Mouse (Mus musculus) forebrain, embryonic 10.5 days (tissue): ENCODE measurements around the gene Foxk2. TPM values are rescaled to one million over a fixed set of nuclear protein-coding genes. Genes with fewer than 3 reads are reported as not detected.
A peak's percentile ranks its signal among the peaks of the same experiment; 100 is the strongest.
"Not testable (repeated sequence)": the region's sequence is repeated elsewhere in the genome, so short reads cannot be mapped to it uniquely, and the experiment has no call there.

ENCODE experiments used
- DNase-seq: peaks from one replicate; pipeline ENCODE4 v3.0.0-alpha.2; 2017; ENCODE audit warnings: low spot score; ENCODE audit errors: extremely low spot score
- H3K27ac ChIP-seq: fragments of 300-500 bp; sonication (generic); 2 replicates; pipeline ENCODE4 v1.5.1; 2016; ENCODE audit warnings: mild to moderate bottlenecking
- H3K27me3 ChIP-seq: fragments of 300-500 bp; sonication (generic); 2 replicates; pipeline ENCODE4 v1.6.1; 2016; ENCODE audit warnings: mild to moderate bottlenecking; ENCODE audit not compliant: poor library complexity, severe bottlenecking
- H3K36me3 ChIP-seq: fragments of 300-500 bp; sonication (generic); replicated peaks from 2 replicates; pipeline ENCODE4 v1.6.1; 2016; ENCODE audit warnings: mild to moderate bottlenecking, moderate library complexity
- H3K4me1 ChIP-seq: fragments of 300-500 bp; sonication (generic); 2 replicates; pipeline ENCODE4 v1.6.1; 2016
- H3K4me3 ChIP-seq: fragments of 300-500 bp; sonication (generic); 2 replicates; pipeline ENCODE4 v1.5.1; 2016; ENCODE audit warnings: mild to moderate bottlenecking, moderate library complexity
- H3K9me3 ChIP-seq: fragments of 300-500 bp; sonication (generic); 2 replicates; pipeline ENCODE4 v1.6.1; 2016; ENCODE audit warnings: mild to moderate bottlenecking, moderate library complexity
- WGBS: fragments of 180-500 bp; shearing (Covaris S2); methylation state at CpG from one replicate; pipeline ENCODE4 v1.1.7; 2016; 5-methylcytosine and 5-hydroxymethylcytosine counted together
- polyA plus RNA-seq: library from polyadenylated mRNA; unstranded; fragments of >200 nt; fragmentation: Nextera tagmentation; extraction: Ambion mirVana; gene quantifications from 2 replicates; pipeline ENCODE4 v1.2.1, GENCODE M21; 2016

The Foxk2 gene
- polyA plus RNA-seq, 1 experiment from 2014 or later: 11.9 TPM

DNA sequence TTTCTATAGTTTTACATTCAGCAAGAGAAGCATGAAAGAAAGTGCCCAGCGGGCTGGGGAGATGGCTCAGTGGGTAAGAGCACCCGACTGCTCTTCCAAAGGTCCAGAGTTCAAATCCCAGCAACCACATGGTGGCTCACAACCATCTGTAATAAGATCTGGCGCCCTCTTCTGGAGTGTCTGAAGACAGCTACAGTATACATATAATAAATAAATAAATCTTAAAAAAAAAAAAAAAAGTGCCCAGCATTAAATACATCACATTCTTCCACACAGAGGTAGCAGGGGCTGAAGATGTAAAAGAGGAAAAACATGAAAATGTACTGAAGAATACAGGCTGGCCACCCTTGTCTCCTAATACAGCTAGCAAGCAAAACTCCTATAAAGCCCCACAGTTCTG is 88.9 kb downstream of the Foxk2 start:
- H3K4me1 ChIP-seq: peaks cover 13% of the 10 kb centered on the region
- not testable (repeated sequence) for H3K4me3 ChIP-seq, DNase-seq, H3K27ac ChIP-seq, H3K27me3 ChIP-seq, H3K9me3 ChIP-seq
- H3K36me3 ChIP-seq: peaks cover 72% of the 10 kb centered on the region
- 84% methylated on average over 3 of the region's 3 CpGs for WGBS

DNA sequence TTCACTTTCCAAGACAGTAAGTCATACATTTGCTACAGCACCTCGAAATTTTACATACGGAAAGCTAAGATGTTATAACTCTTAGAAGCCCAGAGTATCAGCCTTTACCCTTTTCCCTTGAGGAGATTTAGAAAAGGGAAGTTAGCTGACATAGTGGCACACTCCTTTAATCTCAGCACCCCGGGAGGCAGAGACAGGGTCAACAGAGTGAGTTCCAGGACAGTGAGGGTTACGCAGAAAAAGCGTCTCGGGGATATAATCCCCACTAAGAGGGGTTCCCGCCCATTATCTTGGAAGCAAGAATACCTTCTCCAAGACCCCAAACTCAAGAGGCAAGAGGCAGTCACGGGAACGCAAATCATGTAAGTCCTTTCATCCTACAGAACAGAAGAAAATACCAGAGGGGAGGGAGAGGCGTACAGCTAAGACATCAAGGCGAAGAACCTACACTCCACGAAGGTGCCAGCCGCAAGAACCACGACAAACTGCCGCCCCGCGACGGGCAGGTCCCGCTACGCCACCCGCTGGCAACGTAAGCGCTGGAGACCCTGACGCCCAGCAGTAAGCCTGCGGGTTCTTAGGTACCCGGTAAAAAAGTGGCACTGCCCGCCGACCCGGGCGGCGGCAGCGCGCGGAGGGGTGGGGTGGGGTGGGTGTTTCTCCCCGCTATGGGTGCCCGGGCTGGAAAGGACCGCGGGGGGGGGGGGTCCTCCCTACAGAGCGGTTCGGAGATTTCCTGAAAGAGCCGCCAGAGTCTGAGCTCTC is 93.7 kb downstream of the Foxk2 start:
- peak overlapping the region; percentile 92 for H3K27ac ChIP-seq
- H3K4me1 ChIP-seq: peaks cover 24% of the 10 kb centered on the region
- H3K4me3 ChIP-seq: peak overlapping the region; percentile 99
- H3K9me3 ChIP-seq: no peaks in the 10 kb centered on the region
- H3K36me3 ChIP-seq: peaks cover 31% of the 10 kb centered on the region
- no peaks in the 10 kb centered on the region for H3K27me3 ChIP-seq
- peak; percentile 29 for DNase-seq
- WGBS: 4% methylated on average over 40 of the region's 41 CpGs

DNA sequence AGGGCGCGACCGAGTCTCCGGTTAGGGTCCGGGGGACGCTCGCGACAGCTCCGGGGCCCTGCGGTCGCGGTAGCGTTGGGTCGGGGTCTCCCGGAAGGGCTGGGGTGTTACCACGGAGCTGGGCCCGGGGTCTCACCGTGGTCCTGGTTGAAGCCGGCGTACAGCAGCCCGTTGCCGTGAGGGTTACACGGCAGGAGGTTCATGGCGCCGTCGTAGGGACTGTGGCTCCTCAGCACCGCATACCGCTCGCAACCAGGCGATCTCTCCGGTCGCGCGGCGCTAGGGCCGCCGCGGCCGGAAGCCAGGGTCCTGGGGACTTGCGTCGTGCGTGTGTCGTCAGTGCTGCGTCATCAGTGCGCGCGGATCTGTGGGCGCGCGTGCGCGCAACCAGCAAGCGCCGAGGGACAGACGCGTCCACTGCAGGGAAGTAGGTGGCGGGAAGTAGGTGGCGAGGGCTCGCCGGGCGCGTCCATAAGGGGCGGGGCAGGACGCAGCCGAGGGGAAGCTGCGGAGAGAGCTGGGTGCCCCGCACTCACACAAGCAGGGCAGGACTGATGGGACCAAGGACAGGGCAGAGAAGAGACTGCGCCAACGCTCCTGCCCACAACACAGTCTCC is 94.4 kb downstream of the Foxk2 start, which contains the start of gene Wdr45b:
TSS of gene Wdr45b (minus strand) at position 355 of the 617 bp plus-strand sequence.
- peak within 1 kb of the TSS; percentile 92 for H3K27ac ChIP-seq

More for the DNA sequence above, 94.4 kb downstream of the Foxk2 start, which contains the start of gene Wdr45b:
- Histone ChIP-seq H3K4me1 (peaks cover 24% of the 10 kb centered on the region), H3K27me3 (no peaks in the 10 kb centered on the region), H3K4me3 (peak within 1 kb of the TSS; percentile 99), H3K9me3 (no peaks in the 10 kb centered on the region), H3K36me3 (peaks cover 24% of the 10 kb centered on the region)
- DNase-seq: peak; percentile 98
- WGBS: under 1% methylated on average over 69 of the region's 69 CpGs

Other genes with a start within 250 kb of the Foxk2 start
- not detected in 2 replicates for gene Cd7, start 220.6 kb upstream of the Foxk2 start, polyA plus RNA-seq
- gene Sectm1b, start 196.4 kb upstream of the Foxk2 start, polyA plus RNA-seq: not detected in 2 replicates
- gene Sectm1a, start 178.8 kb upstream of the Foxk2 start, polyA plus RNA-seq: not detected in 2 replicates
- gene Tex19.2, start 141.3 kb upstream of the Foxk2 start, polyA plus RNA-seq: 0.06 TPM in 1 of 2 replicates, not detected in the other
- not detected in 2 replicates for gene Tex19.1, start 113.8 kb upstream of the Foxk2 start, polyA plus RNA-seq
- 0.09 TPM in 1 of 2 replicates, not detected in the other for gene Uts2r, start 99.7 kb upstream of the Foxk2 start, polyA plus RNA-seq
- 5.3 and 6.6 TPM in 2 replicates for gene Hexdc, start 55.6 kb upstream of the Foxk2 start, polyA plus RNA-seq
- gene Ogfod3, start 55.3 kb upstream of the Foxk2 start, polyA plus RNA-seq: 23.0 and 25.1 TPM in 2 replicates
- gene Cybc1, start 30.7 kb upstream of the Foxk2 start, polyA plus RNA-seq: 28.2 and 29.9 TPM in 2 replicates
- 48.0 and 50.6 TPM in 2 replicates for gene Narf, start 22.7 kb upstream of the Foxk2 start, polyA plus RNA-seq
- 98.6 and 102 TPM in 2 replicates for gene Wdr45b, start 94.5 kb downstream of the Foxk2 start, polyA plus RNA-seq
- 0.77 and 1.0 TPM in 2 replicates for gene Rab40b, start 128.3 kb downstream of the Foxk2 start, polyA plus RNA-seq
- 7.8 and 8.1 TPM in 2 replicates for gene Fn3krp, start 161.4 kb downstream of the Foxk2 start, polyA plus RNA-seq
- 0.58 and 0.79 TPM in 2 replicates for gene Fn3k, start 174.9 kb downstream of the Foxk2 start, polyA plus RNA-seq
- gene Tbcd, start 192.0 kb downstream of the Foxk2 start, polyA plus RNA-seq: 53.3 and 57.1 TPM in 2 replicates